Mouse (Mus musculus) forelimb bud, embryonic 11.5 days (tissue): Measurements from ENCODE around the gene Ska3.
A peak's percentile ranks its signal among the peaks of the same experiment; 100 is the strongest.
"Not testable (repeated sequence)": the region's sequence is repeated elsewhere in the genome, so short reads cannot be mapped to it uniquely, and the experiment has no call there.

Experiments
- DNase-seq: peaks from one replicate; pipeline ENCODE4 v3.0.0-alpha.2; 2012; ENCODE audit warnings: low read depth, low spot score

Gene Ska3

GRCm38 (mm10) chr14:57825788-57826751 lies at the start of gene Ska3, which contains the start of gene Mrpl57:
Gene Ska3 (minus strand): TSS chr14:57826185.
Gene Mrpl57 (plus strand): TSS chr14:57826234.
- DNase-seq: peak; percentile 95

GRCm38 (mm10) chr14:57866676-57867276 lies 40.8 kb upstream of the Ska3 start:
- no peak for DNase-seq

- DNase-seq: no peak
These were observed 39.3 kb upstream of the Ska3 start for GRCm38 (mm10) chr14:57865256-57865655.

- DNase-seq: no peak
These were observed 37.1 kb upstream of the Ska3 start for GRCm38 (mm10) chr14:57863129-57863528.

- DNase-seq: no peak
These were observed 36.0 kb upstream of the Ska3 start for GRCm38 (mm10) chr14:57861987-57862412.

- DNase-seq: no peak
These were observed 33.5 kb upstream of the Ska3 start for GRCm38 (mm10) chr14:57859520-57859919.

GRCm38 (mm10) chr14:57858601-57859000 lies 32.6 kb upstream of the Ska3 start:
- no peak for DNase-seq

- DNase-seq: not testable (repeated sequence)
These were observed 30.1 kb upstream of the Ska3 start for GRCm38 (mm10) chr14:57856037-57856436.

GRCm38 (mm10) chr14:57852961-57853360 lies 27.0 kb upstream of the Ska3 start:
- no peak for DNase-seq

GRCm38 (mm10) chr14:57850330-57850729 lies 24.3 kb upstream of the Ska3 start:
- DNase-seq: no peak

GRCm38 (mm10) chr14:57848646-57849045 lies 22.7 kb upstream of the Ska3 start:
- no peak for DNase-seq

- DNase-seq: not testable (repeated sequence)
These were observed 22.1 kb upstream of the Ska3 start for GRCm38 (mm10) chr14:57848061-57848460.

GRCm38 (mm10) chr14:57844535-57844934 lies 18.6 kb upstream of the Ska3 start:
- DNase-seq: no peak

GRCm38 (mm10) chr14:57835157-57835556 lies 9.2 kb upstream of the Ska3 start:
- no peak for DNase-seq

- no peak for DNase-seq
These were observed 7.5 kb upstream of the Ska3 start for GRCm38 (mm10) chr14:57833526-57833925.

- DNase-seq: no peak
These were observed 1.3 kb upstream of the Ska3 start for GRCm38 (mm10) chr14:57827284-57827683.

GRCm38 (mm10) chr14:57820839-57821238 lies 5.1 kb downstream of the Ska3 start:
- DNase-seq: no peak

GRCm38 (mm10) chr14:57811844-57812243 lies 14.1 kb downstream of the Ska3 start:
- DNase-seq: no peak

GRCm38 (mm10) chr14:57810886-57811285 lies 15.1 kb downstream of the Ska3 start:
- no peak for DNase-seq

GRCm38 (mm10) chr14:57808558-57808957 lies 17.4 kb downstream of the Ska3 start:
- DNase-seq: no peak

- DNase-seq: no peak
These were observed 22.3 kb downstream of the Ska3 start for GRCm38 (mm10) chr14:57803731-57804130.
